Mouse (Mus musculus) embryonic facial prominence, embryonic 10.5 days (tissue): ENCODE data around the gene Tspan17. TPM values are rescaled to one million over a fixed set of nuclear protein-coding genes. Genes with fewer than 3 reads are reported as not detected.
A peak's percentile ranks its signal among the peaks of the same experiment; 100 is the strongest.
"Not testable (repeated sequence)": the region's sequence is repeated elsewhere in the genome, so short reads cannot be mapped to it uniquely, and the experiment has no call there.

Experiments
- DNase-seq: peaks from one replicate; pipeline ENCODE4 v3.0.0-alpha.2; 2017; ENCODE audit warnings: low spot score
- H3K27ac ChIP-seq: fragments of 300-500 bp; sonication (generic); replicated peaks from 2 replicates; pipeline ENCODE4 v1.5.1; 2016; ENCODE audit warnings: mild to moderate bottlenecking
- H3K27me3 ChIP-seq: fragments of 300-500 bp; sonication (generic); replicated peaks from 2 replicates; pipeline ENCODE4 v1.6.1; 2016; ENCODE audit warnings: low read depth, mild to moderate bottlenecking; ENCODE audit not compliant: poor library complexity, severe bottlenecking
- H3K36me3 ChIP-seq: fragments of 300-500 bp; sonication (generic); replicated peaks from 2 replicates; pipeline ENCODE4 v1.6.1; 2016; ENCODE audit warnings: mild to moderate bottlenecking, moderate library complexity
- H3K4me1 ChIP-seq: fragments of 300-500 bp; sonication (generic); 2 replicates; pipeline ENCODE4 v1.6.1; 2016
- H3K4me3 ChIP-seq: fragments of 300-500 bp; sonication (generic); 2 replicates; pipeline ENCODE4 v1.5.1; 2016; ENCODE audit warnings: mild to moderate bottlenecking, moderate library complexity
- H3K9me3 ChIP-seq: fragments of 300-500 bp; sonication (generic); 2 replicates; pipeline ENCODE4 v1.6.1; 2016; ENCODE audit warnings: mild to moderate bottlenecking
- WGBS: fragments of 180-500 bp; shearing (Covaris S2); methylation state at CpG from one replicate; pipeline ENCODE4 v1.1.7; 2016; 5-methylcytosine and 5-hydroxymethylcytosine counted together
- polyA plus RNA-seq: library from polyadenylated mRNA; unstranded; fragments of >200 nt; fragmentation: Nextera tagmentation; extraction: Ambion mirVana; gene quantifications from 2 replicates; pipeline ENCODE4 v1.2.1, GENCODE M21; 2016

Gene Tspan17
- polyA plus RNA-seq, 1 experiment from 2014 or later, result 10.9 TPM

DNA sequence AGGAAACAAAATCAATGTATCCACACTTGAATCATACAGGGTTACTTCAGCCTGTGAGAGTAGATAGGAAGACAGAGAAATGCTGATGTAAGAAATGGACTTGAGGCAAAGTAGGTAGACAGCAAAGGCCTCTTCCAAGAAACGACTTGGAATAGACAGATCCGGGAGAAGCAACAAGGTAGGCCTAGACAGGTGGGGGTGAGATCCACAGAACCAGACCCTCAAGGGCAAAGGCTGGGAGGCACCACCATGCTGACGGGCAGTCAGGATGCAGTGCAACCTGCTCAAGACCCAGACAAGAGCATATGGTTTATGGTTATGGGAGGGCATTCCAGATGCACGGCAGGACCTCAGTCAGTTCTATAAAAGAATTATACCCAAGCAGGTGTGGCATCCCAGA is 22.2 kb upstream of the Tspan17 start:
- 79% methylated on average over 4 of the region's 4 CpGs for WGBS
- DNase-seq, result no peak
- Histone ChIP-seq H3K4me3 (no peak overlapping the region), H3K36me3 (no peaks in the 10 kb centered on the region), H3K27me3 (peaks cover 58% of the 10 kb centered on the region), H3K9me3 (no peaks in the 10 kb centered on the region), H3K27ac (no peak overlapping the region), H3K4me1 (peaks cover 19% of the 10 kb centered on the region)

DNA sequence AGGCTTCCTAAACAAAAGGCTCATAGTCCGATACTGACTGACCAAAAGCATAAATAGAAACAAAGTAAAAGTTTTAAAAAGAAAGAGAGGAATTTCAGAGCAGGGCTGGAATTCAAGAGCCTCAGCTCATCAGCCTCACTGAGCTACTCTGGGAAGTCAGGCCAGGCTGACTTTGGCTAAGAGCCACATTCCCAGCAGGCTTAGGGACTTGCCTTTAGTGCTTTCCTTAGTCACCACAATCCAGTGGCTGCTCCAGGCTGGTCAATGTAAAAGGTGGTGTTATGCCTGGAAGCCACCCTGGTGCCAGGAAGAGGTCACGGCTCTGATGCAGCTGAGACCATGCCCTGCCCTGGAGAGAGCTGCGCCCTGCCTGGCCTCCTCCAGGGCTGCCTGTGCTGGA is 8.6 kb upstream of the Tspan17 start:
- Histone ChIP-seq H3K4me1 (no peaks in the 10 kb centered on the region), H3K4me3 (no peak overlapping the region), H3K27me3 (no peaks in the 10 kb centered on the region), H3K36me3 (no peaks in the 10 kb centered on the region), H3K9me3 (no peaks in the 10 kb centered on the region), H3K27ac (no peak overlapping the region)
- DNase-seq, result no peak
- WGBS, result 85% methylated on average over 3 of the region's 3 CpGs

DNA sequence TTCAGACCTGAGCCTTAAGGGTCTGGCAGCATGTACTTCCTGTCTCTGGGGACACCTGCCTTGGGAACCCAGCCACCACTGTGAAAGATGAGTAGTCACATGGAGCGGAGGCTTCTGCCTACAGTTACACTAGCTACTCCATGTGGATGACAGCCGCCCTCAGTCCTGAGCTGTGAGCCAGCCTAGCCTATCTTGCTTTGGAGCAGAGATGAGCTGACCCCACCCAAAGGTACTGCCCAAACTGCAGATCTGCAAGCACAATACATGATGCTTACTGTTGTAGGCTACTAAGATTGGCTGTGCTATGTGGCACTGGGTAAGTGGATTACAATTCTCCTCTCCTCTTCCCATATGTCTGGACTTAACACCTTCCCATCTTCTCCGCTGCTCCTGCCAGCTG is 8.1 kb upstream of the Tspan17 start:
- Histone ChIP-seq H3K27me3 (no peaks in the 10 kb centered on the region), H3K4me1 (no peaks in the 10 kb centered on the region), H3K36me3 (no peaks in the 10 kb centered on the region), H3K27ac (no peak overlapping the region), H3K9me3 (no peaks in the 10 kb centered on the region), H3K4me3 (no peak overlapping the region)
- WGBS, result 89% methylated on average over 3 of the region's 3 CpGs
- DNase-seq, result no peak

- Histone ChIP-seq H3K4me3 (no peak overlapping the region), H3K36me3 (no peaks in the 10 kb centered on the region), H3K9me3 (no peaks in the 10 kb centered on the region), H3K27me3 (peaks cover 19% of the 10 kb centered on the region), H3K4me1 (no peaks in the 10 kb centered on the region), H3K27ac (no peak overlapping the region)
- WGBS, result 39% methylated on average over 2 of the region's 2 CpGs
- DNase-seq, result no peak
Observed at GRCm38 (mm10) chr13:54783235-54783634, 5.9 kb upstream of the Tspan17 start.

DNA sequence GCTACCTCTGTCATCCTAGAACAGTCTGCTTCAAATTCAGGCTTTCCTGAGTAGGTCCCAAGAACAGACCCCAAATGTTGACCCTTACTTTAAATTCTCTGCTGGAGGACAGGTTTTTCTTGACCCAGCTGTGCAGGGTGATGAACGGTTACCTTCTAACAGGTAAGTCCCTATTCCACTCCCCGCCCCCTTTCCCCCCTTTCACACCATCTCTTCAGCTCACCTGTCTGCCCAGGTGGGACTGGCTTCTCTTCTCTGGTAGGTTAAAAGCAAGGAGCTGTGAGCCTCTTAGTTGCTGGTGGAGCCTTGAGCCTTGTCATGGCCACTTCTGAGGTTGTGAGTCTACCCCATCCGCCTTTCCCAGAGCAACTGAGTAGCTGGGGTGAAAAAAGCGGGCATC is 5.5 kb upstream of the Tspan17 start, which contains the start of gene Eif4e1b:
Gene Eif4e1b (plus strand): TSS at position 301 of the 400 bp plus-strand sequence.
- 86% methylated on average over 4 of the region's 4 CpGs for WGBS
- no peak within 1 kb of the TSS for H3K27ac ChIP-seq
- peaks cover 2% of the 10 kb centered on the region; the same call in 1 of the 2 replicates for H3K4me1 ChIP-seq
- no peaks in the 10 kb centered on the region for H3K9me3 ChIP-seq
- no peaks in the 10 kb centered on the region for H3K36me3 ChIP-seq
- H3K27me3 ChIP-seq, result peaks cover 23% of the 10 kb centered on the region
- no peak for DNase-seq
- H3K4me3 ChIP-seq, result no peak within 1 kb of the TSS

DNA sequence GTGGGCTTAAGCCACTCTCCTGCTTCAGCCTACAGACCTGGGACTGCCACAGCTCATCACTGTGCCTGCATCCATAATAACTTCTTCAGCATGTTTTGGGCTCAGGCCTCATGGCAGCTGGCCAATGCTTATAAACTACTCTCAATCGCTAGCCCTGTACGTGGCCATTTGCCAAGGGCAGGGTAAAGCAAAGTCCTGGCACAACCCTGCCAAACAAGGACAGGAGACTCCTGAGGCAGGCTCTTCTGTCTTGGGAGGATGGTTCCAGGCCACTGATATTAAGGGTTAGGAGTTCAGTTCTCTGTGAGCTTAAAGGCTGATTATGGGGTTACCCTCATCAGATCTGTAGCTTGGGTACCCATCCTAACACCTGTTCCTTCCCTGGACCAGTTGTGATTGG is 1.6 kb upstream of the Tspan17 start:
- not testable (repeated sequence) for H3K9me3 ChIP-seq, H3K27ac ChIP-seq, H3K36me3 ChIP-seq, H3K4me3 ChIP-seq, DNase-seq
- Histone ChIP-seq H3K4me1 (peaks cover 22% of the 10 kb centered on the region), H3K27me3 (peaks cover 54% of the 10 kb centered on the region)
- WGBS, result 92% methylated on average over 2 of the region's 2 CpGs

GRCm38 (mm10) chr13:54789561-54790397 is 602 bp downstream of the Tspan17 start:
- Histone ChIP-seq H3K27me3 (peaks cover 76% of the 10 kb centered on the region), H3K36me3 (no peaks in the 10 kb centered on the region), H3K4me3 (peak overlapping the region; percentile 73), H3K27ac (peak overlapping the region; percentile 59), H3K9me3 (no peaks in the 10 kb centered on the region), H3K4me1 (peaks cover 25% of the 10 kb centered on the region)
- 1% methylated on average over 38 of the region's 38 CpGs for WGBS
- peak; percentile 52 for DNase-seq

DNA sequence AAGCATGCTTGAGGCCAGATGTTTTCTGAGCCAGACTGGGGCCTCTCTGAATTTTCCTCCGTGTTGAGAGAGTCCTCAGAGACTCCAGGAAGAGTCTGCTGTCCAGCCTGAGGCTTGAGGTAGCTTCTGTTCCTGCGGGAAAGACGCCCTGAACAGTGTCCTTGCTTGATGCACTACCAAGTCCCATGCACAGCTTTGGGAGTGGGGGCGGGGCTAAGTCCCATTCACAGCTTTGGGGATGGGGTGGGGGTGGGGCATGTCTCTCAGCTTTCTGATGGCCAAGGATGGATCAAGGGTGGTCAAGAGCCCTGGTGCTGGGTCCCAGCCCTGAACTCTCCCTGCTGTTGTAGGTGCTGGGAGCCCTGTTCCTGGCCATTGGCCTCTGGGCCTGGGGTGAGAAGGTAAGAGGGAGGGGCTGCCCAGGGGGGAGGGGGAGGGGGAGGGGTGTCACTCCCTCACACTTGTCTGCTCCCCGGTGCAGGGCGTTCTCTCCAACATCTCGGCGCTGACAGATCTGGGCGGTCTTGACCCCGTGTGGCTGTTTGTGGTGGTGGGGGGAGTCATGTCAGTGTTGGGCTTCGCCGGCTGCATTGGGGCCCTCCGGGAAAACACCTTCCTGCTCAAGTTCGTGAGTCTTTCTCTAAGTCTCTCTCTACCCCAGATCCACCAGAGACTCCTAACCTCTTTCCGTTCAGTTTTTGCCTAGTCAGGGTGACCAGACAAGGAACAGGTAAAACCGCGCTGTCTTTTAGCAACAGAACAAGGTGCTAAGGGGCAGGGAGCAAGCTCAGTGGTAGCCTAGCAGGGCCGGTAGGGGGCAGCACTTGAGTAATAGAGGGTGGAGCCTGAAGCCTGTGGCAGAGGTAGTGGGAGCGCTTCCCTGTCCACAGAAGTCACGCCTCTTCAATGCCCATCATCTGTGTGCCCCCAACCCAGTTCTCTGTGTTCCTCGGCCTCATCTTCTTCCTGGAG is 3.4 kb downstream of the Tspan17 start:
- Histone ChIP-seq H3K9me3 (no peaks in the 10 kb centered on the region), H3K27me3 (peaks cover 86% of the 10 kb centered on the region), H3K36me3 (no peaks in the 10 kb centered on the region), H3K4me1 (peaks cover 25% of the 10 kb centered on the region), H3K27ac (no peak overlapping the region), H3K4me3 (0 out of 2 replicates have a peak overlapping the region, but pooled peaks have one; percentile 4)
- peak; percentile 48 for DNase-seq
- WGBS, result 17% methylated on average over 21 of the region's 21 CpGs

DNA sequence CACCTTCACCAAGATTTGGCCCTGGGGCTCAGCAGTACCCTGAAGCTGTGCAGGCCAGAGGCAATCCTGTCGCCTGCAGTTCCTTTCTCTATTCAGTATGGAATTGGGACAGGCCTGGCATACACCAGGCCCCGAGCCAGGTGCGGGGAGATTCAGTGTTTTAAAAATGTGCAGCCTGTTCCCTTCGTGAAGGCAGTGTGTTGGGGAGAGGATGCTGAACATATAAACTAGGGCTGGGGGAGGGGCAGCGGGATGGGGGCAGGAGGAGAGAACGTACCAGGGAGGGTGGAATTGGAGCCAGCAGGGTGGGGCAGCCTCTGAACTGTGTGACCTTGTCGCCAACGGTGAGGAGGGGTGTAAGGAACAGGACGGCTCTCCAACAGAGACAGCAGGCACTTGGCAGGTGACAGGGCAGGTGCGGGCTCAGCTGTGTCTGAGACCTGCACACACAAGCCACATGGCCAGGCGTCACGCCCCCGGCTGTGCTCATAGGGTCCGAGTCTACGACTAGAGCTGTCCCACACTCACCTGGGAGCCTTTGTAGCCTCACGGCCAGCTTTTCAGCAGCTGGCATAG is 4.9 kb downstream of the Tspan17 start:
- no peaks in the 10 kb centered on the region for H3K9me3 ChIP-seq
- H3K4me1 ChIP-seq, result peaks cover 19% of the 10 kb centered on the region
- no peak overlapping the region for H3K27ac ChIP-seq
- 78% methylated on average over 16 of the region's 16 CpGs for WGBS
- H3K27me3 ChIP-seq, result peaks cover 87% of the 10 kb centered on the region
- DNase-seq, result no peak
- no peak overlapping the region for H3K4me3 ChIP-seq
- H3K36me3 ChIP-seq, result no peaks in the 10 kb centered on the region

GRCm38 (mm10) chr13:54794843-54795242 is 5.7 kb downstream of the Tspan17 start:
- WGBS, result 41% methylated on average over 5 of the region's 5 CpGs
- Histone ChIP-seq H3K4me1 (peaks cover 12% of the 10 kb centered on the region), H3K27ac (no peak overlapping the region), H3K36me3 (no peaks in the 10 kb centered on the region), H3K4me3 (no peak overlapping the region), H3K27me3 (peaks cover 84% of the 10 kb centered on the region), H3K9me3 (no peaks in the 10 kb centered on the region)
- no peak for DNase-seq

DNA sequence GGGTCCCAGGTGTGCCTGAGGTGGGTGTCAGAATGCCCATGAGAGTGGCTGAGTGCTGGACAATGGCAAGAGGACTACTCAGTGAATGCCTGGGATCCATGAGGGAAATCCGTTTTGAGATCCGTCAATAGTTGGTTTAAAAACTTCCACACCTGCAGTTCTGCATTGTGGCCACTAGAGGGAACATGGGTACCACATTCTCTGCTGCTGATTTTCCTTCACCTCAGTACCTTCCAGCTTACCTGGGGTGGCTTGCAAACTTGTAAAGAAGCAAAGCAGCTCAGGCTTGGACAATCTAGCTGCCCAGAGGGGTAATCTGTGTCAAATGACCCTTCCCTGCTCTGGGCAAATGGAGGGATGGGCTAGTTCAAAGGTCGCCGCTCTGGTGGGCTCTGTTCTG is 8.2 kb downstream of the Tspan17 start:
- WGBS, result 40% methylated on average over 4 of the region's 4 CpGs
- H3K4me1 ChIP-seq, result peaks cover 5% of the 10 kb centered on the region
- H3K27ac ChIP-seq, result no peak overlapping the region
- H3K27me3 ChIP-seq, result peaks cover 66% of the 10 kb centered on the region
- H3K9me3 ChIP-seq, result no peaks in the 10 kb centered on the region
- H3K4me3 ChIP-seq, result no peak overlapping the region
- peak; percentile 43 for DNase-seq
- no peaks in the 10 kb centered on the region for H3K36me3 ChIP-seq

- Histone ChIP-seq H3K4me1 (no peaks in the 10 kb centered on the region; the same call in 1 of the 2 replicates), H3K27me3 (peaks cover 59% of the 10 kb centered on the region), H3K36me3 (no peaks in the 10 kb centered on the region), H3K27ac (no peak overlapping the region), H3K9me3 (no peaks in the 10 kb centered on the region), H3K4me3 (no peak overlapping the region)
- 81% methylated on average over 16 of the region's 16 CpGs for WGBS
- no peak for DNase-seq
Observed at GRCm38 (mm10) chr13:54797861-54798643, 8.9 kb downstream of the Tspan17 start.
